Mouse (Mus musculus): ENCODE measurements around the gene Scyl1.

Scyl1 gene

DNA sequence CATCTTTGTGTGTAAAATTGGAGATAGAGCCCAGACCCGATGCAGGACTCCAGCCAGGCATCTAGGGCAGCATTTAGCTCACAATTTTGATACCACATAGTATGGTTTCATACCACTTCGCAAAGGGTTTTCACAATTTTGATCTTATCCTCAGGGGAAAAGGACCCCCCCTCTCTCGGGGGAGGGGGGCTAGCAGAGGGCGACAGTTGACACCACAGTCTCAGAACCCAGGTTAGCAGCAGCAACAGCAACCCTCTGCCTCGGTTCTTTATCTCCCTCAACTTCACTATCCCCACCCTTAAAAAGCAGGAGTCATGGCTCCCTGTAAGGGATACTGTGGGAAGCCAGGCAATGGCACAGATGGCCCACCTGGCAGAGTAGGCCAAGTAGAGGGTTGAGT is 58.0 kb downstream of the Scyl1 start:
- DNase-seq = no peak

DNA sequence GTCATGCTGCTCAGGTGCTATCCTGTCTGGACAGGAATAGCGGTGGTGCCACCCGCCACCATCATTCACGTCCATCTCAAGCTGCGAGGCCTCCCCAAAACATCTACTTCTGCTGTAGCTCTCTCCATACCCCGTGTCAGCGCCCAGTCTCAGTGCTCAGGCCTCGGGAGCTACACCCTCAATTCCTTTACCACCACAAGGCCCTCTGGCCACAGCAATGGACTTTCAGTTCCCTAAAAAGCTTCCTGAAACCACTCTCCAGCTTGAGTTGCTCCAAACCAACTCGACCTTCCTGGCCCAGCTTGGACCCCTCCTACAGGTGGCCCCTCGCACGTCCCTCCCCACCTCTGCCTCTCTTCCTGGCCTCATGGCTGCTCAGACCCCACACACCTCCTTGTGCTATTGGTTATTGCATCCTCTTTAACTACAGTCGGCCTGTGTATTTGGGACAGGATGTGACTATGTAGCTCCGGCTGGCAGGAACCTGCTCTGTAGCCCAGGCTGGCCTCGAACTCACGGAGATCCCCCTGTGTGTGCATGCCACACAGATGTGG is 59.2 kb downstream of the Scyl1 start:
- DNase-seq = no peak

DNA sequence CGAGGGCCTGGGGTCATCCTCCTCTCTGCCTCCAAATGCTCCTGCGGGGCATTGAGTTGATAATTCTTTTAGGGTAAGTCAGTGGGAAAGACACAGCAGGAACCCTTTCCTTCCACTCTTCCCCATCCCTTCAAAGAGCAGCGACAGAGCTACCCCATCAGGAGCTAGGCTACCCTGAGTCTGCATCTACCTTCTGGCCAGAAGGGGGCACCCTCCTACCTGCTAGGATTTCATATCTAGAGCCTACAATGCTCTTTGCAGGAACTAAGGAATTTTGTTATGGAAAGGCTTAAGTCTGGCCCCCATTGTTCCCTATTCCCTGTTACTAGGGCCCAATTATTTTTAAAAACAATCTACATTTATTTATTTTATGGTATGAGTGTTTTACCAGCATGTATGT is 60.0 kb downstream of the Scyl1 start:
- peak; percentile 81 for DNase-seq

DNA sequence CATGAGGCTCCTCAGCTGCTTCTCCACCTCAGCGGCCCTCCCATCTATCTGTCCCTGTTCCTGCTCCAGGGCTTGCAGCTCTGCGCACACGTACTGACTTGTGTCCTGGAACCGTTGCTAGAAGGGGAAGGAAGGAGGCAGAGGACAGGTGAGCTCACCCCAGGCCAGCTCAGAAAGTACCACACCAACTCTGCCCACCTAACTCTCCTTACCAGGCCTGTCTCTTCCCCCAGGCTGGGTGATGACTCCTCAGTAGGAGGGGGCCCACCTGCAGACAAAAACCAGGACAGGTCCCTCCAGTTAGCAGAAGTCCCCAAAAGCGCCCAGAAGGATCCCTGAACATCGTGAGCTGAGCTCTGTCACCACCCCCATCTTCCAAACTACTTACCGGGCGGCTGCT is 60.6 kb downstream of the Scyl1 start:
- no peak for DNase-seq

DNA sequence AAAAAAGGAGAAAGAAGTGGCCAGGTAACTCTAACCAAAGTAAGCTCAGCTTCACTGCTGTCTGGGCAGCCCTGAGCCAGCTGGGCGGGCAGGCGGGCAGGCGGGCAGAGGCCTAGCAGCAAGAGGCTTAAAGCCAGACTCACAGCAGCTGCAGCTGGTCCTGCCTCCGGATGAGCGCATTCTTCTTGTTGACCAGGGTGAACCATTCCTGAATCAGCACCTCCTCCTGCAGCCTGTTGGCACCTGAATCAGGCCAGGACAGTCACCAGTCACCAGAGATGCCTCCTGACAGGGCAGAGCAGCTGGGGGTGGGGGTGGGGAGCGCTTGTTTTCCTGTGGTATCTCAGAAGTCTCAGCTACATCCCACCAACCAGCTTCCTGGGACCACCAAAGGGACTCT is 61.2 kb downstream of the Scyl1 start:
- no peak for DNase-seq
